ENCODE assay signal across 8 mouse cellular contexts in genomic region chr6:115717101-115717652, GRCm38 (mm10). TPM values are rescaled to one million over a fixed set of nuclear protein-coding genes. Genes with fewer than 3 reads are reported as not detected.
A peak's percentile ranks its signal among the peaks of the same experiment; 100 is the strongest.
DNase-seq lines count a peak whose midpoint lies in the region; ATAC-seq and TF ChIP-seq lines count a peak whose summit lies in the region.

No protein-coding gene starts in this region.

- 13% methylated on average over 8 of the region's 8 CpGs for WGBS in forebrain, embryonic 10.5 days
- WGBS in heart, postnatal 0 days = 22% methylated on average over 8 of the region's 8 CpGs

- peak; percentile 57 for DNase-seq in CD4-positive, CD25-positive, alpha-beta regulatory T cell, adult 2 months (ENCODE audit: low read depth, low spot score)
- no peak for DNase-seq in forebrain, embryonic 10.5 days (ENCODE audit: extremely low spot score, low spot score)
- DNase-seq in heart, postnatal 0 days (ENCODE audit: low spot score) = no peak
- peak; percentile 35 for DNase-seq in kidney, postnatal 10 days
- peak; percentile 78 for DNase-seq in thymus, postnatal 0 days (ENCODE audit: low spot score)
- no peak for DNase-seq in spleen, postnatal 14 days (ENCODE audit: low spot score in 2 of 2)
- no peak for DNase-seq in right cerebral cortex, postnatal 14 days

- no peak for TF ChIP-seq CTCF in heart, postnatal 0 days (IDR thresholded peaks at IDR 0.05; ENCODE audit: low read depth)

- peak overlapping the region; percentile 73; the same call in 1 of the 2 replicates for H3K4me2 ChIP-seq in heart, postnatal 0 days (ENCODE audit: low read depth, low read length)

- H3K27ac ChIP-seq in forebrain, embryonic 10.5 days = peak overlapping the region; percentile 74
- H3K27ac ChIP-seq in heart, postnatal 0 days (ENCODE audit: low read depth) = peak overlapping the region; percentile 85; the same call in 1 of the 2 replicates

- no peaks in the 10 kb centered on the region for H3K36me3 ChIP-seq in forebrain, embryonic 10.5 days (replicated peaks)
- H3K36me3 ChIP-seq in heart, postnatal 0 days (replicated peaks; ENCODE audit: control insufficient read depth, insufficient read depth, low read length) = no peaks in the 10 kb centered on the region

- no peaks in the 10 kb centered on the region; the same call in 1 of the 2 replicates for H3K9me3 ChIP-seq in forebrain, embryonic 10.5 days
- no peaks in the 10 kb centered on the region for H3K9me3 ChIP-seq in heart, postnatal 0 days (replicated peaks; ENCODE audit: control insufficient read depth, low read length)

- ATAC-seq in heart, postnatal 0 days (ENCODE audit: insufficient read depth, low read depth) = no peak
- ATAC-seq in megakaryocyte-erythroid progenitor cell, adult 5-6 weeks (replicated peaks; ENCODE audit: low FRiP score, low TSS enrichment, poor library complexity, severe bottlenecking) = peak; percentile 51

- TF ChIP-seq EP300 in heart, postnatal 0 days (IDR thresholded peaks at IDR 0.05; ENCODE audit: low read depth) = no peak

- H3K4me3 ChIP-seq in forebrain, embryonic 10.5 days = peak overlapping the region; percentile 44
- H3K4me3 ChIP-seq in heart, postnatal 0 days (ENCODE audit: low read depth, low read length) = no peak overlapping the region

- H3K27me3 ChIP-seq in forebrain, embryonic 10.5 days (ENCODE audit: poor library complexity, severe bottlenecking) = no peaks in the 10 kb centered on the region
- no peaks in the 10 kb centered on the region for H3K27me3 ChIP-seq in heart, postnatal 0 days (ENCODE audit: control insufficient read depth, insufficient read depth, low read length)

- peak overlapping the region; percentile 30; the same call in 1 of the 2 replicates for H3K9ac ChIP-seq in heart, postnatal 0 days (replicated peaks; ENCODE audit: low read depth, low read length)

- peaks cover 24% of the 10 kb centered on the region for H3K4me1 ChIP-seq in forebrain, embryonic 10.5 days
- peaks cover 11% of the 10 kb centered on the region for H3K4me1 ChIP-seq in heart, postnatal 0 days (ENCODE audit: control insufficient read depth, insufficient read depth)

RNA-seq across cellular contexts. Expression of gene Raf1, which starts 40.7 kb away (rescaled TPM):
- polyA plus RNA-seq in forebrain, embryonic 10.5 days (2016; fragmentation: Nextera tagmentation; extraction: Ambion mirVana) = 119 and 121 TPM in 2 replicates
- 182 and 204 TPM in 2 replicates for total RNA-seq in heart, postnatal 0 days (2014; rRNA removed; ENCODE audit: low replicate concordance)
- polyA plus RNA-seq in heart, postnatal 0 days (2015; fragmentation: Nextera tagmentation; extraction: Ambion mirVana) = 72.3 and 80.6 TPM in 2 replicates
- 112 and 136 TPM in 2 replicates for total RNA-seq in megakaryocyte-erythroid progenitor cell, adult 5-6 weeks (2014; fragmentation: Nextera tagmentation)
- total RNA-seq in megakaryocyte-erythroid progenitor cell, adult 5-6 weeks (2017) = 68.6 and 77.5 TPM in 2 replicates
- 61.5 and 67.0 TPM in 2 replicates for polyA plus RNA-seq in thymus, postnatal 0 days (2015; fragmentation: Nextera tagmentation; extraction: Ambion mirVana)

RNA-seq across cellular contexts. Expression of gene Tmem40, which starts 45.0 kb away (rescaled TPM):
- 0.97 and 1.5 TPM in 2 replicates for polyA plus RNA-seq in forebrain, embryonic 10.5 days (2016; fragmentation: Nextera tagmentation; extraction: Ambion mirVana)
- total RNA-seq in heart, postnatal 0 days (2014; rRNA removed; ENCODE audit: low replicate concordance) = 0.23 and 2.3 TPM in 2 replicates
- 0.26 and 0.40 TPM in 2 replicates for polyA plus RNA-seq in heart, postnatal 0 days (2015; fragmentation: Nextera tagmentation; extraction: Ambion mirVana)
- 27.1 and 36.9 TPM in 2 replicates for total RNA-seq in megakaryocyte-erythroid progenitor cell, adult 5-6 weeks (2014; fragmentation: Nextera tagmentation)
- total RNA-seq in megakaryocyte-erythroid progenitor cell, adult 5-6 weeks (2017) = 24.0 and 36.5 TPM in 2 replicates
- polyA plus RNA-seq in thymus, postnatal 0 days (2015; fragmentation: Nextera tagmentation; extraction: Ambion mirVana) = 1.4 and 2.2 TPM in 2 replicates

RNA-seq across cellular contexts. Expression of gene Cand2, which starts 57.2 kb away (rescaled TPM):
- polyA plus RNA-seq in forebrain, embryonic 10.5 days (2016; fragmentation: Nextera tagmentation; extraction: Ambion mirVana) = 59.5 and 65.2 TPM in 2 replicates
- 50.9 and 56.5 TPM in 2 replicates for total RNA-seq in heart, postnatal 0 days (2014; rRNA removed; ENCODE audit: low replicate concordance)
- 29.2 and 30.0 TPM in 2 replicates for polyA plus RNA-seq in heart, postnatal 0 days (2015; fragmentation: Nextera tagmentation; extraction: Ambion mirVana)
- 0.54 and 2.1 TPM in 2 replicates for total RNA-seq in megakaryocyte-erythroid progenitor cell, adult 5-6 weeks (2014; fragmentation: Nextera tagmentation)
- 0.72 and 0.89 TPM in 2 replicates for total RNA-seq in megakaryocyte-erythroid progenitor cell, adult 5-6 weeks (2017)
- 4.5 and 5.3 TPM in 2 replicates for polyA plus RNA-seq in thymus, postnatal 0 days (2015; fragmentation: Nextera tagmentation; extraction: Ambion mirVana)

Comparison
In these comparisons a context has a peak if more than half of its experiments do, and no peak if none do; other contexts are left out.
1. DNase-seq: peak in CD4-positive, CD25-positive, alpha-beta regulatory T cell, adult 2 months (single experiment), kidney, postnatal 10 days (single experiment) and thymus, postnatal 0 days (single experiment); none in forebrain, embryonic 10.5 days (single experiment), heart, postnatal 0 days (single experiment), spleen, postnatal 14 days (0 of 2) and right cerebral cortex, postnatal 14 days (single experiment).